Mouse (Mus musculus) limb, embryonic 11.5 days (tissue): ENCODE results near the gene Sst. TPM values are rescaled to one million over a fixed set of nuclear protein-coding genes. Genes with fewer than 3 reads are reported as not detected.

Source experiments
- ATAC-seq: fragments of 200-750 bp; cut with Nextera tagmentation; 2 replicates; pipeline ENCODE4 v1.8.0; 2017; ENCODE audit warnings: low read depth; ENCODE audit not compliant: insufficient number of reproducible peaks, low FRiP score, low TSS enrichment
- DNase-seq: peaks from one replicate; pipeline ENCODE4 v3.0.0-alpha.2; 2015; ENCODE audit warnings: low spot score
- H3K27ac ChIP-seq: fragments of 300-500 bp; sonication (generic); replicated peaks from 2 replicates; pipeline ENCODE4 v1.5.1; 2014; ENCODE audit warnings: low read depth, mild to moderate bottlenecking, low read length
- H3K27me3 ChIP-seq: fragments of 300-500 bp; sonication (generic); 2 replicates; pipeline ENCODE4 v1.6.1; 2014; ENCODE audit warnings: mild to moderate bottlenecking, low read length, mixed read lengths; ENCODE audit not compliant: control insufficient read depth, insufficient read depth
- H3K36me3 ChIP-seq: fragments of 300-500 bp; sonication (generic); 2 replicates; pipeline ENCODE4 v1.6.1; 2014; ENCODE audit warnings: mild to moderate bottlenecking, low read length, moderate library complexity, mixed read lengths; ENCODE audit not compliant: control insufficient read depth, insufficient read depth
- H3K4me1 ChIP-seq: fragments of 300-500 bp; sonication (generic); 2 replicates; pipeline ENCODE4 v1.6.1; 2014; ENCODE audit warnings: low read length, mixed read lengths; ENCODE audit not compliant: control insufficient read depth, insufficient read depth
- H3K4me2 ChIP-seq: fragments of 300-500 bp; sonication (generic); 2 replicates; pipeline ENCODE4 v1.6.1; 2014; ENCODE audit warnings: low read depth, mild to moderate bottlenecking, moderate library complexity; ENCODE audit not compliant: severe bottlenecking
- H3K4me3 ChIP-seq: fragments of 300-500 bp; sonication (generic); 2 replicates; pipeline ENCODE4 v1.5.1; 2014; ENCODE audit warnings: low read depth, low read length
- H3K9ac ChIP-seq: fragments of 300-500 bp; sonication (generic); 2 replicates; pipeline ENCODE4 v1.6.1; 2014; ENCODE audit warnings: mild to moderate bottlenecking, low read length
- H3K9me3 ChIP-seq: fragments of 300-500 bp; sonication (generic); 2 replicates; pipeline ENCODE4 v1.6.1; 2016; ENCODE audit warnings: low read length; ENCODE audit not compliant: control insufficient read depth
- WGBS: fragments of 180-500 bp; shearing (Covaris S2); extraction: QIAGEN DNeasy Blood & Tissue Kit; methylation state at CpG from one replicate; pipeline ENCODE4 v1.1.7; 2014; 5-methylcytosine and 5-hydroxymethylcytosine counted together
- polyA plus RNA-seq: library from polyadenylated mRNA; unstranded; fragments of >200 nt; fragmentation: Nextera tagmentation; extraction: Ambion mirVana; gene quantifications from 2 replicates; pipeline ENCODE4 v1.2.1, GENCODE M21; 2014

The Sst gene
- polyA plus RNA-seq, 1 experiment from 2014 or later: 3.7 TPM

GRCm38 (mm10) chr16:23897984-23898586 lies 7.3 kb upstream of the Sst start:
- Histone ChIP-seq H3K27me3 (no peaks in the 10 kb centered on the region), H3K27ac (no peak overlapping the region), H3K9me3 (no peaks in the 10 kb centered on the region), H3K4me2 (peak overlapping the region; percentile 28; the same call in 1 of the 2 replicates), H3K4me1 (no peaks in the 10 kb centered on the region), H3K4me3 (no peak overlapping the region), H3K36me3 (no peaks in the 10 kb centered on the region), H3K9ac (no peak overlapping the region)
- 14% methylated on average over 15 of the region's 15 CpGs for WGBS
- ATAC-seq (no peak), DNase-seq (peak; percentile 75)

GRCm38 (mm10) chr16:23897486-23897885 lies 6.7 kb upstream of the Sst start:
- DNase-seq: no peak
- H3K27me3 ChIP-seq: no peaks in the 10 kb centered on the region
- no peaks in the 10 kb centered on the region for H3K36me3 ChIP-seq
- ATAC-seq: no peak
- no peak overlapping the region for H3K4me3 ChIP-seq
- H3K9ac ChIP-seq: no peak overlapping the region
- no peak overlapping the region for H3K4me2 ChIP-seq
- no peaks in the 10 kb centered on the region for H3K4me1 ChIP-seq
- WGBS: 67% methylated on average over 5 of the region's 5 CpGs
- no peaks in the 10 kb centered on the region for H3K9me3 ChIP-seq
- H3K27ac ChIP-seq: no peak overlapping the region

GRCm38 (mm10) chr16:23895135-23895534 lies 4.4 kb upstream of the Sst start:
- H3K4me2 ChIP-seq: no peak overlapping the region
- no peak overlapping the region for H3K27ac ChIP-seq
- H3K9me3 ChIP-seq: no peaks in the 10 kb centered on the region
- no peaks in the 10 kb centered on the region for H3K36me3 ChIP-seq
- peaks cover 18% of the 10 kb centered on the region for H3K27me3 ChIP-seq
- no peak for DNase-seq
- 85% methylated on average over 3 of the region's 3 CpGs for WGBS
- no peak overlapping the region for H3K9ac ChIP-seq
- no peaks in the 10 kb centered on the region for H3K4me1 ChIP-seq
- no peak for ATAC-seq
- H3K4me3 ChIP-seq: no peak overlapping the region

- H3K4me3 ChIP-seq: no peak overlapping the region
- no peak overlapping the region for H3K9ac ChIP-seq
- WGBS: 6% methylated on average over 9 of the region's 9 CpGs
- H3K9me3 ChIP-seq: no peaks in the 10 kb centered on the region
- H3K27ac ChIP-seq: no peak overlapping the region
- H3K4me1 ChIP-seq: peaks cover 3% of the 10 kb centered on the region; the same call in 1 of the 2 replicates
- DNase-seq: peak; percentile 77
- ATAC-seq: no peak
- no peak overlapping the region for H3K4me2 ChIP-seq
- H3K27me3 ChIP-seq: peaks cover 20% of the 10 kb centered on the region
- H3K36me3 ChIP-seq: no peaks in the 10 kb centered on the region
Measured at GRCm38 (mm10) chr16:23890151-23890550, 607 bp downstream of the Sst start.

- WGBS: 83% methylated on average over 10 of the region's 10 CpGs
- no peak for ATAC-seq
- no peaks in the 10 kb centered on the region for H3K36me3 ChIP-seq
- peaks cover 3% of the 10 kb centered on the region; the same call in 1 of the 2 replicates for H3K4me1 ChIP-seq
- H3K9ac ChIP-seq: no peak overlapping the region
- H3K4me2 ChIP-seq: no peak overlapping the region
- no peak for DNase-seq
- no peak overlapping the region for H3K4me3 ChIP-seq
- H3K9me3 ChIP-seq: no peaks in the 10 kb centered on the region
- H3K27me3 ChIP-seq: peaks cover 20% of the 10 kb centered on the region
- H3K27ac ChIP-seq: no peak overlapping the region
Measured at GRCm38 (mm10) chr16:23887910-23888579, 2.7 kb downstream of the Sst start.

GRCm38 (mm10) chr16:23885098-23885497 lies 5.7 kb downstream of the Sst start:
- 72% methylated on average over 12 of the region's 12 CpGs for WGBS
- no peaks in the 10 kb centered on the region for H3K36me3 ChIP-seq
- peaks cover 3% of the 10 kb centered on the region; the same call in 1 of the 2 replicates for H3K4me1 ChIP-seq
- no peak overlapping the region for H3K27ac ChIP-seq
- ATAC-seq (no peak), DNase-seq (no peak)
- no peaks in the 10 kb centered on the region for H3K9me3 ChIP-seq
- no peak overlapping the region for H3K4me3 ChIP-seq
- no peak overlapping the region for H3K4me2 ChIP-seq
- peaks cover 3% of the 10 kb centered on the region; the same call in 1 of the 2 replicates for H3K27me3 ChIP-seq
- no peak overlapping the region for H3K9ac ChIP-seq

GRCm38 (mm10) chr16:23855242-23855641 lies 35.5 kb downstream of the Sst start:
- no peaks in the 10 kb centered on the region for H3K27me3 ChIP-seq
- WGBS: 89% methylated on average over 1 of the region's 1 CpGs
- ATAC-seq (no peak), DNase-seq (no peak)
- H3K9ac ChIP-seq: no peak overlapping the region
- no peak overlapping the region for H3K4me3 ChIP-seq
- no peak overlapping the region for H3K4me2 ChIP-seq
- no peaks in the 10 kb centered on the region for H3K9me3 ChIP-seq
- no peaks in the 10 kb centered on the region for H3K36me3 ChIP-seq
- no peak overlapping the region for H3K27ac ChIP-seq
- no peaks in the 10 kb centered on the region for H3K4me1 ChIP-seq

- Histone ChIP-seq H3K9me3 (no peaks in the 10 kb centered on the region), H3K36me3 (no peaks in the 10 kb centered on the region), H3K27ac (no peak overlapping the region), H3K4me3 (no peak overlapping the region), H3K9ac (no peak overlapping the region), H3K4me1 (no peaks in the 10 kb centered on the region), H3K4me2 (no peak overlapping the region), H3K27me3 (no peaks in the 10 kb centered on the region)
- DNase-seq (no peak), ATAC-seq (no peak)
Measured at GRCm38 (mm10) chr16:23849720-23850119, 41.0 kb downstream of the Sst start.
